Mouse (Mus musculus) gastrocnemius, adult 8-10 months (tissue): Measurements from ENCODE around the gene Olfr704. TPM values are rescaled to one million over a fixed set of nuclear protein-coding genes. Genes with fewer than 3 reads are reported as not detected.
"Not testable (repeated sequence)": the region's sequence is repeated elsewhere in the genome, so short reads cannot be mapped to it uniquely, and the experiment has no call there.

ENCODE experiments used
- DNase-seq, 2 experiments: peaks; one replicate each; pipeline ENCODE4 v3.0.0; 2022; ENCODE audit warnings: low spot score in 2 of 2
- total RNA-seq, 4 experiments: library from RNA; stranded (reverse); gene quantifications; 2 replicates each; pipeline ENCODE4 v1.2.4; 2022

Olfr704 gene
- total RNA-seq = not detected

DNA sequence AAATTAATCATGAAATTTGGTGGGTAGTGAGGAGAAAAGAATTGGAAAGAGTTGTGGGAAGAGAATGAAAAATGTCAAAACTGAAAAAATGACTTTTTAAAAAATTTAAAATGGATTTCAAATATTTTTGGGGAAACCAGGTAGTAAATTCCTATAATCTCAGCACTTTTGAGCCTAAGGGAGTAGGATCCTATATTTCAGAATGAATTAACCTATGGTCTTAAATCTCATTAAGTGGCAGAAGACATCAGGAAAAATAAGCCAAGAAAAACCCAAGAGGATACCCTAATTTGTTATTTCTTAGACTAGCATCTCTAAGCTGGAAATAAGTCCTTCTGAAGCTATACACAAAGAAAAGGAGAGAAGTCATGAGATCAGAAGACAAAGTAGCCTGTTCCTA is at the start of gene Olfr704:
Gene Olfr704, plus strand, starts transcription at position 301 of the 400 bp plus-strand sequence.
- DNase-seq = no peak

DNA sequence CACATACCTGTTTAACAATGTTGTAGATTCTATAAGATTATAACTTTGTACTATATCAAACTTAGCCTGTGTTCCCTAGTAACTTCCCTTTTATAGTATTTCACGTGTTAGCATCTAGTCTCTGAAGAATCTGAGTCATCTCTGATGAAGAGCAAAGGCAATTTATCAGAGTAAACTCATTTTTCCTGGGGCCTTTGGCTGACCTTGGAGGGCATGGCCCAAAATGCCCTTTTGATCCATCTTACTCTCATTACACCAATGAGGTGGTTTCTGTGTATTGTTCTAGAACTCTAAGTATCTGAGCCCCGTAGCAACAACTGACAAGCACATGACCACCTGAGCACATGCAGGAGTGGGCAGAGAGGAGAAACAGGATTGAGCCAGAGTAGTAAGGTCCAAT is 49.2 kb upstream of the Olfr704 start, which contains the start of gene Olfr701:
Gene Olfr701, plus strand, starts transcription at position 301 of the 400 bp plus-strand sequence.
- DNase-seq = no peak

DNA sequence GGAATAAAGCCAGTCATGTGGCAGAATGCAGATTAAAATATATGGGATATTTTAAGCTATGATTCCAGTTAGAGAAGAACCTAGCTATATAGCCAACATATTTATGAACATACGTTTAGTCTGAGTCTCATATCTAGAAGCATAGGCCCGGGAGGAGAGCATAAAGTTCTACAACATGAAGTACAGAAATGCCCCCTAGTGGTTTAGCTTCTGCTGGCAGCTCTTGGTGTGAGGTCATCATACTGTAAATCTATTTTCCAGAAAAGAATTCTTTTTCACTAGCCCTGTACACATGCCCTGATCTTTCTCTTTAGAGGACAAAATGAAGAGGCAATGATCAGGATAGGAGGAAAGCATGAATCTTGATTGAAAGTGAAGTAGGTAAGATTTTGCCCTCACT is 47.2 kb upstream of the Olfr704 start:
- DNase-seq = no peak

DNA sequence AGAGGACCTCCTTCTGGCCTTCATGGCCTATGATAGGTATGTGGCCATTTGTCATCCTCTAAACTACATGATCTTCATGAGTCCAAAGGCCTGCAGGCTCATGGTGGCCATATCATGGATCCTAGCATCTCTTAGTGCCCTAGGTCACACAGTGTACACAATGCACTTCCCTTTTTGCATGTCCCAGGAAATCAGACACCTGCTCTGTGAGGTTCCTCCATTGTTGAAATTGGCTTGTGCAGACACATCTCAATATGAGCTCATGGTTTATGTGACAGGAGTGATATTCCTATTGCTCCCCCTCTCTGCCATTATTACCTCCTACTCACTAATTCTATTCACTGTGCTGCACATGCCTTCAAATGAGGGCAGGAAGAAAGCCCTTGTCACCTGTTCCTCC is 44.6 kb upstream of the Olfr704 start:
- DNase-seq = no peak

DNA sequence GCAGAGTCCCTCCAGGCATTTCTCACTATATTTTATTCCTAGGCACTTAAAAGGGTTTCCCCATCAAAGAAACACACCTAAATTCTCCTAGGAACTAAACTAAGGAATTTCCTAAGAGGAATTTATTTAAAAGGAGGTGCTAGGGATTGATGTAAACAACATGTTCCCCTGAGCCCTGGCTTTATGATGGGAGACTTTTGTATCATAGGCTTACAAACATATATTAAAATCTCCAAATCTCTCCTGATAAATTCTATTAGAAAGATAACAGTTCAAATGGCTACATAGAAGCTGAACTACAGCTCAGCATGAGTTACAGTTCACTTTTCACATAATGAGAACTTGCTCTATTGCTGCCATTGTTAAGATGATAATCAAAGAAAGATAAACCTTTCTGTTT is 29.2 kb upstream of the Olfr704 start, which contains the start of gene Olfr702:
Gene Olfr702, minus strand, starts transcription at position 101 of the 400 bp plus-strand sequence.
- DNase-seq = no peak

DNA sequence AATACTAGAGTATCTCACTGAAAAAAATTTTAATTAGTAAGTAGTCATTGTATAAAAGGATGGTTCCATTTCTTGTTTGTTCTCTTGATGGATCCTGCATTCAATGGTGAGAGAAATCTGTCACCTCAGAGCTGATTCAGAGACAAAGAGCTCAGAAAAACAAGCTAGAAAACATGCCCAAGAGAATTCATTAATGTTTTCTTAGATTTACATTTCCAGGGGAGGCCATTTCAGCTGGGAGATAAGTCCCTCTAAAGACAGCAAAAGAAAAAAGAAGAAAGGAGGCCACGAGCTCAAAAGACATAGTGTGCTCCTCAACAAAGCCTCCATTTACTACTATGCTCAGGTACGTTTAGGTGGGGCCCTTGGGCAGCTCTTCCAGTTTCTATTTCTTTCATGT is 19.9 kb upstream of the Olfr704 start, which contains the start of gene Olfr703:
Gene Olfr703, plus strand, starts transcription at position 301 of the 400 bp plus-strand sequence.
- DNase-seq = no peak

DNA sequence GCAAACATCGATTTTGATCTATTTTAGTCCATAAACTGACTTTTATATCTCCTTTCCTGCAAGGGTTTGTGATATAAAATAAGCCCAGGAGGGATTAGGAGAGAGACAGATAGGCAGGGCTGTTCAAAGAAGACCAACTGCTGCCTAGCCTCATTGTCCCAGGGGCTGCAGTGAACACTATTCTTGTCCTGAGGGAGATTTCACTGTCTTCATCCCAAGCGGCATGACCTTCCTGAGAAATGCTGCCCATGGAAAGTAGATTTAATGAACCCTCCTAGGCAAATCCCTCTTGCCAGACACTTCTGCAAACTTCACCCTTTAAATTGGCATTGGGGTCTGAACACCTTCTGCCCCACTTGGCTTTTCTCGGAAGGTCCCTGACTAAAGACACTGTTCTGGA is 13.8 kb downstream of the Olfr704 start, which contains the start of gene Olfr705:
Gene Olfr705, minus strand, starts transcription at position 101 of the 400 bp plus-strand sequence.
- no peak for DNase-seq

DNA sequence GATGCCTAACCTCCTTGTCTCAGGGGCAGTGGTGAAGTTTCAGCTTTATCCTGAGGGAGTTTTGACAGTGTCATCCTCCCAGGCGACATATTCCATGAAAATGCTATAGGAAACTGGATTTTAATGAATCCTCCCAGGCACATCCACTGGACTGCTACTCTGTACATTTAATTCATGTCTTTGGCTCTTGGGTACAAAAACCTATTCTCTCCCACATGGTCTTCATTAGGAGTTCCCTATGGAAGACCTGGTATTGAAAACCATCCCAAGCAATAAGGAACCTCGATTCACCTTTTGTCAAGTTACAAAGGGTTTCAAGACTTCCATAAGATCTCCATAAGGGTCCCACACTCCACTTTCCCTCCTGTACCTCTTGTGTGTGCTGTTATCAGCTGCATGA is 25.1 kb downstream of the Olfr704 start, which contains the start of gene Olfr706:
Gene Olfr706, minus strand, starts transcription at position 101 of the 400 bp plus-strand sequence.
- DNase-seq = no peak

DNA sequence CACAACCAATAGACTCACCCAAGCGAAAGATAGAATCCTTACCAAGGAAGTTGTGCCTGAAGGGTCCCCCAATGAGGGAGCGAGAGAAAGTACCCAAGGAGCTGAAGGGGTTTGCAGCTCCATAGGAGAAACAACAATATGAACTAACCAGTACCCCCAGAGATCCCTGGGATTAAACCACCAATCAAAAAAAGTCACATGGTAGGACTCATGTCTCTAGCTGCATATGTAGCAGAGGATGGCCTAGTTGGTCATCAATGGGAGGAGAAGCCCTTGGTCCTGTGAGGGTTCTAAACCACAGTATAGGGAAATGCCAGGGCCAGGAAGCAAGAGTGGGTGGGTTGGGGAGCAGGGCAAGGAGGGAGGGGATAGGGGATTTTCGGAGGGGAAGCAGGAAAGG is 38.2 kb downstream of the Olfr704 start, which contains the start of gene Olfr707:
Gene Olfr707, minus strand, starts transcription at position 101 of the 400 bp plus-strand sequence.
- not testable (repeated sequence) for DNase-seq

DNA sequence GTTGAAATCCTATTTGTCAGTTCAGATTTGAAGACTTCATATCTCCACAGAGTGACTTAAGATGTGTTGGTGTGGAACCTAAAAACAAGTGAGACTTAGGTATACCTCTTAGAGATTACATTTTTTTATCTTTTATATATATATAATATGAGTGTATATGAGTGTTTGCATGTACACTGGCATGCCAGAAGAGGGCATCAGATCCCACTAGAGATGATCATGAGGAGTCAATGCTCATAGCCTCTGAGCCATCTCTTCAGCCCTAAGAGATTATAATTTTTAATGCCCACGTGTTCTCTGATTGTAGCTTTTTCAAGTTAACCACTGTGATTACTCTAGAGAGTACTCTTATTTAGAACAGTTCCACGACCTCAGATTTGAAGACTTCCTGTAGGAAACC is 44.7 kb downstream of the Olfr704 start, which contains the start of gene Olfr1532-ps1:
Gene Olfr1532-ps1, plus strand, starts transcription at position 326 of the 400 bp plus-strand sequence.
- no peak for DNase-seq

Other genes starting within 250 kb of the Olfr704 start
- gene Olfr693, start 182.6 kb upstream of the Olfr704 start, total RNA-seq = not detected
- gene Olfr694, start 171.4 kb upstream of the Olfr704 start, total RNA-seq = not detected
- gene Olfr695, start 146.8 kb upstream of the Olfr704 start, total RNA-seq = not detected
- not detected for gene Olfr697, start 120.7 kb upstream of the Olfr704 start, total RNA-seq
- not detected for gene Olfr698, start 107.8 kb upstream of the Olfr704 start, total RNA-seq
- gene Olfr699, start 70.0 kb upstream of the Olfr704 start, total RNA-seq = not detected
- not detected for gene Olfr700, start 54.4 kb upstream of the Olfr704 start, total RNA-seq
- not detected for gene Olfr701, start 49.1 kb upstream of the Olfr704 start, total RNA-seq
- gene Olfr702, start 29.3 kb upstream of the Olfr704 start, total RNA-seq = not detected
- gene Olfr703, start 19.8 kb upstream of the Olfr704 start, total RNA-seq = not detected
- not detected for gene Olfr705, start 13.7 kb downstream of the Olfr704 start, total RNA-seq
- not detected for gene Olfr706, start 25.0 kb downstream of the Olfr704 start, total RNA-seq
- not detected for gene Olfr707, start 38.1 kb downstream of the Olfr704 start, total RNA-seq
- gene Olfr1532-ps1, start 44.8 kb downstream of the Olfr704 start, total RNA-seq = not detected
- not detected for gene Olfr709-ps1, start 69.0 kb downstream of the Olfr704 start, total RNA-seq
- not detected for gene Olfr710, start 85.1 kb downstream of the Olfr704 start, total RNA-seq
- not detected for gene Olfr6, start 100.8 kb downstream of the Olfr704 start, total RNA-seq
- gene Olfr711, start 112.3 kb downstream of the Olfr704 start, total RNA-seq = not detected
- not detected for gene Olfr2, start 142.9 kb downstream of the Olfr704 start, total RNA-seq
- gene Olfr713, start 168.0 kb downstream of the Olfr704 start, total RNA-seq = not detected
- not detected for gene Olfr714, start 207.8 kb downstream of the Olfr704 start, total RNA-seq
- not detected for gene Olfr17, start 230.0 kb downstream of the Olfr704 start, total RNA-seq
- not detected for gene Olfr715b, start 247.2 kb downstream of the Olfr704 start, total RNA-seq